Mouse (Mus musculus): ENCODE data around the gene Tlr11. TPM values are rescaled to one million over a fixed set of nuclear protein-coding genes. Genes with fewer than 3 reads are reported as not detected.

Gene Tlr11
- polyA plus RNA-seq (2015; fragmentation: Nextera tagmentation; extraction: Ambion mirVana) = not detected in 2 replicates

DNA sequence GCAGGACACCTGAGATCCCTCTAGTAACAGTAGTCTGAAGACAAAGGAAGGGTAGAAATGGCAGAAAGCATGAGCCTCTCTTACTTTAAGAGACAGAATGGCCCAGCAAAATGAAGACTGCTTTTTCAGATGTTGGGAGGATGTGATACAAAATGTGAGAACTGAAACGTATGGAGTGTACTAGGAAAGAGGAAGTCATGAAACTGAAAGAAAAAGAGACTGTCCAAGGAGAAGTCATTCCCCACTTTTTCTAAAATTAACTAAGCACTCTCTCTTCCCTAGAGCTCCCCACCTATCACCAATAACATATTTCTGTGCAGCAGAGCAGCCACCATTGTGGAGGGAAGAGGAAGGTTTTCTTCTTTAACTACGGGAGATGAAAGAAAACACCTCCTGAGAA, at the start of gene Tlr11:
Tlr11 (plus strand) TSS at position 322 of the 400 bp plus-strand sequence.
- H3K27ac ChIP-seq = no peak within 1 kb of the TSS
- no peak within 1 kb of the TSS for H3K4me2 ChIP-seq
- no peak for ATAC-seq
- H3K36me3 ChIP-seq (ENCODE audit: poor library complexity, severe bottlenecking) = no peaks in the 10 kb centered on the region
- H3K4me3 ChIP-seq = no peak within 1 kb of the TSS
- no peaks in the 10 kb centered on the region for H3K27me3 ChIP-seq
- 85% methylated on average over 2 of the region's 2 CpGs for WGBS
- H3K4me1 ChIP-seq = no peaks in the 10 kb centered on the region
- H3K9ac ChIP-seq = no peak within 1 kb of the TSS
- H3K9me3 ChIP-seq (replicated peaks) = 0 out of 2 replicates have a peak, but pooled peaks cover 3% of the 10 kb centered on the region

DNA sequence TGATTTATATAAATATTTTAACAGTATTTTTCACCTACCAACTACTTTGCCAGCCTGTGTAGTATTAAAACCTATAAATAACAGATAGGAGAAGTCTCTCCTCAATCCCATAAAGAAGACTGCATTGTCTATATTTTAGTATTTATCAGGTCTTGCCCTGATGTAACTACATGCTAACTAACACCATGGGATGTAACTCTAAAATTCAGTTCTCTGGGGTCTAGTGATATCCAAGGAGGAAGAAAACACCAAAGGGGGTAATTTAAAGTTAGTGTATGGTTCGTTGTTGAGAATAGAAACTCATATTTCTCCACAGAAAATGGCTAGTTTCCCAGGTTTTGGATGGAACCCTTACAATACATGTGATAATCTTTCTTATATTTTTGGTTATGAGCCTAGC, 31.1 kb upstream of the Tlr11 start, which contains the start of gene Olfr734:
Olfr734 (minus strand) TSS at position 101 of the 400 bp plus-strand sequence.
- Histone ChIP-seq H3K4me2 (no peak within 1 kb of the TSS), H3K9me3 (replicated peaks) (no peaks in the 10 kb centered on the region; the same call in 1 of the 2 replicates), H3K36me3 (ENCODE audit: poor library complexity, severe bottlenecking) (no peaks in the 10 kb centered on the region), H3K27me3 (no peaks in the 10 kb centered on the region), H3K4me3 (no peak within 1 kb of the TSS), H3K9ac (no peak within 1 kb of the TSS), H3K4me1 (no peaks in the 10 kb centered on the region), H3K27ac (no peak within 1 kb of the TSS)
- no peak for ATAC-seq
- 77% methylated on average over 1 of the region's 1 CpGs for WGBS

DNA sequence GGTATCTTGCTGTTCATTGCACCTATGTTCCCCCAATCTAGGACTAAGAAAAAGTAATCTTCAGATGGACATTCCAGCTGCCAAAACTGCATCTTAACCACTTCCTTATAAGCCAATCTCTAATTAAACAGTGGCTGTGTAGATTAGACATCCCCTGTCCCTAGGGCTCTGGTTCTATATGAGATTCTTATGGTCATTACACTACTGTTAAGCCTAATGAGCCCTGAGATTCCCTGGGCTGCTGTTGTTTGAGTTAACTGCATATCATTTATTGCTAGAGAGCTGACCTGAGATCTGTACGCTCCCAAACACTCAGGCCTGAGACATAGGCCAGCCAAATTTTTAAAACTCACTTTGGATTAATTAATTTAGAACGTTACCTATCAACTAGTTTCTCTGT, 8.9 kb upstream of the Tlr11 start, which contains the start of gene Olfr735:
Olfr735 (minus strand) TSS at position 77 of the 400 bp plus-strand sequence.
- no peak within 1 kb of the TSS for H3K4me2 ChIP-seq
- ATAC-seq = no peak
- H3K4me3 ChIP-seq = no peak within 1 kb of the TSS
- no peaks in the 10 kb centered on the region; the same call in 1 of the 2 replicates for H3K9me3 ChIP-seq (replicated peaks)
- H3K27me3 ChIP-seq = no peaks in the 10 kb centered on the region
- no peaks in the 10 kb centered on the region for H3K4me1 ChIP-seq
- 84% methylated on average over 2 of the region's 2 CpGs for WGBS
- no peaks in the 10 kb centered on the region for H3K36me3 ChIP-seq (ENCODE audit: poor library complexity, severe bottlenecking)
- H3K9ac ChIP-seq = no peak within 1 kb of the TSS
- no peak within 1 kb of the TSS for H3K27ac ChIP-seq

DNA sequence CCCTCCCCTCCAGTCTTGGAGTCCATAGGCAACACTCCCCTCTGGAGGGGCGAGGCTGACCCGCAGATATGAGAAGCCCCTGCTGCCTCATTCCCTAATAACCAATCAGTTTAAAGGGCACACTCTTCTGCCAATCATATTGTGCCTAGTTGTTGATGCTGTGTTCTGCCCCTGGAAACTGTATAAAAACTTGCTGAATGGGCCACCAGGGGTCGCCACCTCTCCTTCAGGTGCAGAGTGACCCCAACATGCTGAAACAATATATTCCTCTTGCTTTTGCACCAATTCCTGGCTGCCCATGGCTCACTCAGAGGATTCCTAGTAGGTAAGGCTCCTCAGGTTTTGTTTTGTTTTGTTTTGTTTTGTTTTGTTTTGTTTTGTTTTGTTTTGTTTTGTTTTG, 5.3 kb upstream of the Tlr11 start:
- no peak overlapping the region for H3K9ac ChIP-seq
- H3K4me3 ChIP-seq = no peak overlapping the region
- no peak for ATAC-seq
- H3K4me1 ChIP-seq = no peaks in the 10 kb centered on the region
- no peak overlapping the region for H3K4me2 ChIP-seq
- 0 out of 2 replicates have a peak, but pooled peaks cover 3% of the 10 kb centered on the region for H3K9me3 ChIP-seq (replicated peaks)
- no peaks in the 10 kb centered on the region for H3K36me3 ChIP-seq (ENCODE audit: poor library complexity, severe bottlenecking)
- H3K27me3 ChIP-seq = no peaks in the 10 kb centered on the region
- H3K27ac ChIP-seq = no peak overlapping the region
- 29% methylated on average over 3 of the region's 3 CpGs for WGBS

DNA sequence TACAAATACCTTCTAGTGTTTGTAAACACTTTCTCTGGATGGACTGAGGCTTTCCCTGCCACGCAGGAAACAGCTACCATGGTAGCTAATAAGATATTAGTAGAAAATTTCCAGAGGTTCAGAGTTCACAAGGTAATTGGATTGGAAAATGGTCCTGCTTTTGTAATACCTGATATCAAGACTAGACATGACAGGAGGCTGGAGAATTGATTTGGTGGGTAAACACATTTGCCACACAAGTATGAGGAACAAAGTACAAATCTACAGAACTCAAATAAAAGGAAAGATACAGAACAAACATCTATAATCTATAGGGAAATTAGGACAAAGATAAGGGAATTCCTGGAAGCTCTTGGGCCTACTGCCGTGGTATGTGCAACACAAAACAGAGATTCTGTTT, 989 bp upstream of the Tlr11 start:
- H3K9ac ChIP-seq = no peak overlapping the region

DNA sequence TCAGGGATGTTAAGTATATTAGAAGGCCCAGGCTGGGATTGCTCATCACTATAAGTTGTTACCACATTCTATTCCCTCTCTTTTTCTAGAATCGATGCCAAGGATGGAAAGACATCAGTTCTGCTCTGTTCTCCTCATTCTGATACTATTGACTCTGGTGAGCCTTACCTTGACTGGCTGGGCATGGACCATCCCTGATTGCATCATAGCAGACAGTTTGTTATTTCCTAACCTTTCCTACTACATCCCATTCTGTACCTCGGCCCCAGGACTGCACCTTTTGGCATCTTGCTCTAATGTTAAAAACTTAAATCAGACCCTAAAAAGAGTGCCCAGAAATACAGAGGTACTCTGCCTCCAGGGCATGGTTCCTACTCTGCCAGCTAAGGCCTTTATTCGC, 2.8 kb downstream of the Tlr11 start:
- Histone ChIP-seq H3K36me3 (ENCODE audit: poor library complexity, severe bottlenecking) (no peaks in the 10 kb centered on the region), H3K27me3 (no peaks in the 10 kb centered on the region), H3K4me2 (no peak overlapping the region), H3K9me3 (replicated peaks) (0 out of 2 replicates have a peak, but pooled peaks cover 3% of the 10 kb centered on the region), H3K4me1 (no peaks in the 10 kb centered on the region), H3K27ac (no peak overlapping the region), H3K9ac (no peak overlapping the region), H3K4me3 (no peak overlapping the region)
- WGBS = 90% methylated on average over 3 of the region's 3 CpGs
- no peak for ATAC-seq

More for the DNA sequence above, 989 bp upstream of the Tlr11 start:
- Histone ChIP-seq H3K9me3 (replicated peaks) (0 out of 2 replicates have a peak, but pooled peaks cover 3% of the 10 kb centered on the region), H3K36me3 (ENCODE audit: poor library complexity, severe bottlenecking) (no peaks in the 10 kb centered on the region), H3K4me1 (no peaks in the 10 kb centered on the region), H3K27me3 (no peaks in the 10 kb centered on the region), H3K27ac (no peak overlapping the region), H3K4me2 (no peak overlapping the region), H3K4me3 (no peak overlapping the region)
- 87% methylated on average over 2 of the region's 2 CpGs for WGBS
- ATAC-seq = no peak

DNA sequence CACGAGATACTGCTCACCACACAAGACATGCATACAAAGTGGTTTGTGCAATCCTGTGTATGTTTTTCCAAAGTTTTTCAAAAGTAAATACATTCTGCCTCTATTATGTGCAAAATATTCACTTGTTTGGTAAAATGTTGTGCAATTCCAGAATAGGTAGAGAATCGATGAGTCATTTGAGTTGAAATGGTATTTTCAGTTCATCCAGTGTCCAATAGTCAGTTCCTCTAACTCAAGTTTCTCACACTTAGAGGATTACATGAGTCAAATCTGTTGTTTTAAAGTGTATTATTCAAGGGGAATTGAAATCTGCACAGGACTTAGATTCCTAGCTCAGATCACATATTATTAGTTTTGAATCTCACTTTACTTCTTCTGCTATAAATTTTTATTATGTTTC, 5.8 kb downstream of the Tlr11 start:
- Histone ChIP-seq H3K27me3 (no peaks in the 10 kb centered on the region), H3K9ac (no peak overlapping the region), H3K4me2 (no peak overlapping the region), H3K4me1 (no peaks in the 10 kb centered on the region), H3K9me3 (replicated peaks) (no peaks in the 10 kb centered on the region), H3K36me3 (ENCODE audit: poor library complexity, severe bottlenecking) (no peaks in the 10 kb centered on the region), H3K27ac (no peak overlapping the region), H3K4me3 (no peak overlapping the region)
- 90% methylated on average over 2 of the region's 2 CpGs for WGBS
- no peak for ATAC-seq

DNA sequence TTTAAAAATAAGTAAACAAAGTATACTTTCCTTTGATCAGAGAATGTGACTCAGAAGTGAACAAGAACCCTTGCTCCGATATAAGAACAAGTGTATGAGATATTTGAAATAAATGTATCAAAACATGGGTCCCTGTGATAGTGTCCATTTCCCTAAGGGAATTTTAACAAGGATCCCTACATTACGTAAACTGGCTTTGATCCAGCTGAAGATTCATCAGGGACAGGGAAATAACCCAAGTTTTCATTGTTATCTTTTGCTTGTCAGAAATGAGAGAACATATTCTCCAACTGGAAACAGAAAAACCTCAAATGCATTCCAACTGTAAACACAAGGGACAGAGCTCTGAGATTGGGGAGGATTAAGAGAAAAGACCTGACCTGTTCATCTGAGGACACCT, 23.1 kb downstream of the Tlr11 start, which contains the start of gene Olfr736:
Olfr736 (plus strand) TSS at position 301 of the 400 bp plus-strand sequence.
- no peak within 1 kb of the TSS for H3K9ac ChIP-seq
- ATAC-seq = no peak
- no peaks in the 10 kb centered on the region for H3K27me3 ChIP-seq
- H3K4me1 ChIP-seq = no peaks in the 10 kb centered on the region
- no peak within 1 kb of the TSS for H3K4me2 ChIP-seq
- H3K4me3 ChIP-seq = no peak within 1 kb of the TSS
- H3K9me3 ChIP-seq (replicated peaks) = no peaks in the 10 kb centered on the region
- WGBS = 87% methylated on average over 2 of the region's 2 CpGs
- no peak within 1 kb of the TSS for H3K27ac ChIP-seq
- H3K36me3 ChIP-seq (ENCODE audit: poor library complexity, severe bottlenecking) = no peaks in the 10 kb centered on the region

DNA sequence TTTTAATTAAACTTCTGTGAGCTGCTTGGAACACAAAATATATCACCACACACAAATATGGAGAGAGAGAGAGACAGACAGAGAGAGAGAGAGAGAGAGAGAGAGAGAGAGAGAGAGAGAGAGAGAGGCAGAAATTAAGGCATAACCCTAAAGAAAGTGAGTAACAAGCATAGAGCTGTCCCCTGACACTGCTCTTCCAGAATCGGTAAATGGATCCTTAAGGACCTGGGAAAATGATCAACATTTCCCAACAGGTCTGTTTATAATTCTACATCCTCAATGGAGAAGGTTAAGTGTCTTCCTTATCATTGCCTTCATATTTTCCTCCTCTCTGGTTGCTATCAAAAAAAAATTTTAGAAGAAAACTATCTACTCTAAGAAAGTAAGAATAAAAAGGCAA, 49.6 kb downstream of the Tlr11 start, which contains the start of gene Olfr738:
Olfr738 (plus strand) TSS at position 301 of the 400 bp plus-strand sequence.
- no peak for ATAC-seq
- 86% methylated on average over 1 of the region's 1 CpGs for WGBS

More for the DNA sequence above, 49.6 kb downstream of the Tlr11 start, which contains the start of gene Olfr738:
- Histone ChIP-seq H3K27me3 (no peaks in the 10 kb centered on the region), H3K4me1 (no peaks in the 10 kb centered on the region), H3K4me2 (no peak within 1 kb of the TSS), H3K4me3 (no peak within 1 kb of the TSS), H3K9ac (no peak within 1 kb of the TSS), H3K27ac (no peak within 1 kb of the TSS), H3K9me3 (replicated peaks) (no peaks in the 10 kb centered on the region), H3K36me3 (ENCODE audit: poor library complexity, severe bottlenecking) (no peaks in the 10 kb centered on the region)

Other genes starting within 250 kb of the Tlr11 start
- gene Olfr727, start 234.7 kb upstream of the Tlr11 start, polyA plus RNA-seq (2015; fragmentation: Nextera tagmentation; extraction: Ambion mirVana) = not detected in 2 replicates
- not detected in 2 replicates for gene Olfr728, start 215.2 kb upstream of the Tlr11 start, polyA plus RNA-seq (2015; fragmentation: Nextera tagmentation; extraction: Ambion mirVana)
- gene Olfr729, start 205.0 kb upstream of the Tlr11 start, polyA plus RNA-seq (2015; fragmentation: Nextera tagmentation; extraction: Ambion mirVana) = not detected in 2 replicates
- gene Olfr730, start 169.7 kb upstream of the Tlr11 start, polyA plus RNA-seq (2015; fragmentation: Nextera tagmentation; extraction: Ambion mirVana) = not detected in 2 replicates
- gene Olfr731, start 116.0 kb upstream of the Tlr11 start, polyA plus RNA-seq (2015; fragmentation: Nextera tagmentation; extraction: Ambion mirVana) = not detected in 2 replicates
- gene Olfr732, start 73.7 kb upstream of the Tlr11 start, polyA plus RNA-seq (2015; fragmentation: Nextera tagmentation; extraction: Ambion mirVana) = not detected in 2 replicates
- gene Olfr733, start 56.4 kb upstream of the Tlr11 start, polyA plus RNA-seq (2015; fragmentation: Nextera tagmentation; extraction: Ambion mirVana) = not detected in 2 replicates
- gene Olfr734, start 31.2 kb upstream of the Tlr11 start, polyA plus RNA-seq (2015; fragmentation: Nextera tagmentation; extraction: Ambion mirVana) = not detected in 2 replicates
- gene Olfr735, start 9.0 kb upstream of the Tlr11 start, polyA plus RNA-seq (2015; fragmentation: Nextera tagmentation; extraction: Ambion mirVana) = not detected in 2 replicates
- gene Olfr736, start 23.2 kb downstream of the Tlr11 start, polyA plus RNA-seq (2015; fragmentation: Nextera tagmentation; extraction: Ambion mirVana) = not detected in 2 replicates
- not detected in 2 replicates for gene Olfr738, start 49.7 kb downstream of the Tlr11 start, polyA plus RNA-seq (2015; fragmentation: Nextera tagmentation; extraction: Ambion mirVana)
- not detected in 2 replicates for gene Olfr739, start 60.7 kb downstream of the Tlr11 start, polyA plus RNA-seq (2015; fragmentation: Nextera tagmentation; extraction: Ambion mirVana)
- gene Olfr740, start 87.6 kb downstream of the Tlr11 start, polyA plus RNA-seq (2015; fragmentation: Nextera tagmentation; extraction: Ambion mirVana) = not detected in 2 replicates
- not detected in 2 replicates for gene Olfr741, start 114.8 kb downstream of the Tlr11 start, polyA plus RNA-seq (2015; fragmentation: Nextera tagmentation; extraction: Ambion mirVana)
- not detected in 2 replicates for gene Olfr742, start 145.7 kb downstream of the Tlr11 start, polyA plus RNA-seq (2015; fragmentation: Nextera tagmentation; extraction: Ambion mirVana)
- not detected in 2 replicates for gene Olfr743, start 163.9 kb downstream of the Tlr11 start, polyA plus RNA-seq (2015; fragmentation: Nextera tagmentation; extraction: Ambion mirVana)

All from forebrain, embryonic 13.5 days (tissue).